Mouse (Mus musculus): ENCODE data around the gene Cxcl9. TPM values are rescaled to one million over a fixed set of nuclear protein-coding genes. Genes with fewer than 3 reads are reported as not detected.
A peak's percentile ranks its signal among the peaks of the same experiment; 100 is the strongest.
"Not testable (repeated sequence)": the region's sequence is repeated elsewhere in the genome, so short reads cannot be mapped to it uniquely, and the experiment has no call there.

The Cxcl9 gene
- polyA plus RNA-seq, 2 experiments: 0.94 to 4.1 TPM

GRCm38 (mm10) chr5:92358033-92358432, 30.2 kb upstream of the Cxcl9 start:
- ATAC-seq (ENCODE audit: low FRiP score, low read depth) (peak; percentile 15; the same call in 1 of the 2 replicates), DNase-seq (ENCODE audit: low spot score) (peak; percentile 46)
- 22% methylated on average over 12 of the region's 12 CpGs for WGBS
- Histone ChIP-seq H3K4me3 (replicated peaks; ENCODE audit: low read length) (no peak overlapping the region), H3K9ac (ENCODE audit: low read depth, low read length, severe bottlenecking) (no peak overlapping the region), H3K27ac (replicated peaks; ENCODE audit: low read depth, low read length) (no peak overlapping the region), H3K9me3 (ENCODE audit: control insufficient read depth, low read length) (no peaks in the 10 kb centered on the region), H3K4me1 (ENCODE audit: control insufficient read depth, insufficient read depth, low read length) (no peaks in the 10 kb centered on the region), H3K4me2 (replicated peaks; ENCODE audit: low read depth, low read length, severe bottlenecking) (no peak overlapping the region), H3K27me3 (ENCODE audit: control insufficient read depth, insufficient read depth, low read length) (no peaks in the 10 kb centered on the region), H3K36me3 (ENCODE audit: control insufficient read depth, insufficient read depth, low read length) (no peaks in the 10 kb centered on the region)
- TF ChIP-seq POLR2A (IDR thresholded peaks at IDR 0.05; ENCODE audit: borderline replicate concordance, extremely low read depth, insufficient read depth, insufficient read length): no peak

- H3K4me3 ChIP-seq (replicated peaks; ENCODE audit: low read length): no peak overlapping the region
- no peaks in the 10 kb centered on the region for H3K36me3 ChIP-seq (ENCODE audit: control insufficient read depth, insufficient read depth, low read length)
- H3K27me3 ChIP-seq (ENCODE audit: control insufficient read depth, insufficient read depth, low read length): no peaks in the 10 kb centered on the region
- TF ChIP-seq POLR2A (IDR thresholded peaks at IDR 0.05; ENCODE audit: borderline replicate concordance, extremely low read depth, insufficient read depth, insufficient read length): no peak
- H3K9me3 ChIP-seq (ENCODE audit: control insufficient read depth, low read length): no peaks in the 10 kb centered on the region
- DNase-seq (ENCODE audit: low spot score): no peak
- peak overlapping the region; percentile 28; the same call in 1 of the 2 replicates for H3K4me2 ChIP-seq (replicated peaks; ENCODE audit: low read depth, low read length, severe bottlenecking)
- whole genome bisulfite sequencing: 26% methylated on average over 11 of the region's 11 CpGs
- no peak overlapping the region for H3K27ac ChIP-seq (replicated peaks; ENCODE audit: low read depth, low read length)
- no peaks in the 10 kb centered on the region; the same call in 1 of the 2 replicates for H3K4me1 ChIP-seq (ENCODE audit: control insufficient read depth, insufficient read depth, low read length)
- no peak for ATAC-seq (ENCODE audit: low FRiP score, low read depth)
- H3K9ac ChIP-seq (ENCODE audit: low read depth, low read length, severe bottlenecking): no peak overlapping the region
Measured at GRCm38 (mm10) chr5:92353517-92353916, 25.6 kb upstream of the Cxcl9 start.

GRCm38 (mm10) chr5:92352716-92353115, 24.8 kb upstream of the Cxcl9 start:
- WGBS: 62% methylated on average over 4 of the region's 4 CpGs
- ATAC-seq (ENCODE audit: low FRiP score, low read depth); H3K27ac ChIP-seq (replicated peaks; ENCODE audit: low read depth, low read length); H3K27me3 ChIP-seq (ENCODE audit: control insufficient read depth, insufficient read depth, low read length); H3K9me3 ChIP-seq (ENCODE audit: control insufficient read depth, low read length); H3K9ac ChIP-seq (ENCODE audit: low read depth, low read length, severe bottlenecking); H3K4me3 ChIP-seq (replicated peaks; ENCODE audit: low read length); DNase-seq (ENCODE audit: low spot score); H3K36me3 ChIP-seq (ENCODE audit: control insufficient read depth, insufficient read depth, low read length); H3K4me2 ChIP-seq (replicated peaks; ENCODE audit: low read depth, low read length, severe bottlenecking); H3K4me1 ChIP-seq (ENCODE audit: control insufficient read depth, insufficient read depth, low read length): not testable (repeated sequence)

GRCm38 (mm10) chr5:92349731-92350130, 21.9 kb upstream of the Cxcl9 start:
- Histone ChIP-seq H3K4me1 (ENCODE audit: control insufficient read depth, insufficient read depth, low read length) (no peaks in the 10 kb centered on the region; the same call in 1 of the 2 replicates), H3K4me2 (replicated peaks; ENCODE audit: low read depth, low read length, severe bottlenecking) (no peak overlapping the region), H3K4me3 (replicated peaks; ENCODE audit: low read length) (no peak overlapping the region), H3K27me3 (ENCODE audit: control insufficient read depth, insufficient read depth, low read length) (no peaks in the 10 kb centered on the region), H3K36me3 (ENCODE audit: control insufficient read depth, insufficient read depth, low read length) (no peaks in the 10 kb centered on the region), H3K9me3 (ENCODE audit: control insufficient read depth, low read length) (no peaks in the 10 kb centered on the region), H3K27ac (replicated peaks; ENCODE audit: low read depth, low read length) (no peak overlapping the region), H3K9ac (ENCODE audit: low read depth, low read length, severe bottlenecking) (no peak overlapping the region)
- WGBS: 81% methylated on average over 7 of the region's 7 CpGs
- DNase-seq (ENCODE audit: low spot score): no peak
- TF ChIP-seq POLR2A (IDR thresholded peaks at IDR 0.05; ENCODE audit: borderline replicate concordance, extremely low read depth, insufficient read depth, insufficient read length): no peak
- no peak for ATAC-seq (ENCODE audit: low FRiP score, low read depth)

DNA sequence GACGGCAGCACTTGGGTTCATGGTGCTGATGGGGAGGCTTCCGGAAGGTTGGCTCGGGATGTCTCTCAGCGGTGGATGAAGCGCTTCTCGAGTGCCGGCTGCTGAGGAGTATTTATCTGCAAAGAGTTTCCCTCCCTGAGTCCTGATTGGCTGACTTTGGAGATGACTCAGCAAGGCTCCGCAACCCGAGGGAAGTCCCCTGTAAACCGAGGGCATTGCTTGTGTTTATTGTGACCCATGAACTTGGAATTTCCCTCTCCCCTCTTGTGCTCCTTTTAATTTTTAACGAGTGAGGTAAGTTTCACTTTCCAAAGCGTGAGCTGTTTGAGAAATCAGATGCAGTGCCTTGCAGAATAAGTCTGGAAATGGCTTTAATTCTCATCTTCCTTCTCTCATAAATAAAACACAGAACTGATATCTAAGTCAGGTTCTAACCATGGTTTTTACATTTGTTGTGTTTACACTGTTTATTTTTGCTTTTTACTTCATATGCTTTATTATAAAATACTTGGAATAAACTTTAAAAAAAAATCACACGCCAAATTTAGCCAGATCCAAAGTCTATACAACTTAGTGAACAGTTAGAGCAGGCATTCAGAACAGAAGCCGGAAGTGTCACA, 21.0 kb upstream of the Cxcl9 start, which contains the start of gene Cxcl10:
Cxcl10 (minus strand) TSS at position 96 of the 620 bp plus-strand sequence.
- Histone ChIP-seq H3K9me3 (ENCODE audit: control insufficient read depth, low read length) (no peaks in the 10 kb centered on the region), H3K4me2 (replicated peaks; ENCODE audit: low read depth, low read length, severe bottlenecking) (peak within 1 kb of the TSS; percentile 44), H3K4me3 (replicated peaks; ENCODE audit: low read length) (peak within 1 kb of the TSS; percentile 24), H3K4me1 (ENCODE audit: control insufficient read depth, insufficient read depth, low read length) (no peaks in the 10 kb centered on the region; the same call in 1 of the 2 replicates), H3K36me3 (ENCODE audit: control insufficient read depth, insufficient read depth, low read length) (no peaks in the 10 kb centered on the region), H3K9ac (ENCODE audit: low read depth, low read length, severe bottlenecking) (no peak within 1 kb of the TSS), H3K27ac (replicated peaks; ENCODE audit: low read depth, low read length) (no peak within 1 kb of the TSS), H3K27me3 (ENCODE audit: control insufficient read depth, insufficient read depth, low read length) (no peaks in the 10 kb centered on the region)
- DNase-seq (ENCODE audit: low spot score) (peak; percentile 15), ATAC-seq (ENCODE audit: low FRiP score, low read depth) (0 out of 2 replicates have a peak, but pooled peaks have one; percentile 50)
- 18% methylated on average over 14 of the region's 14 CpGs for WGBS
- TF ChIP-seq POLR2A (IDR thresholded peaks at IDR 0.05; ENCODE audit: borderline replicate concordance, extremely low read depth, insufficient read depth, insufficient read length): no peak

Measured in limb, embryonic 14.5 days (tissue).